Mouse (Mus musculus): ENCODE results near the gene Ncf1. TPM values are rescaled to one million over a fixed set of nuclear protein-coding genes. Genes with fewer than 3 reads are reported as not detected.
A peak's percentile ranks its signal among the peaks of the same experiment; 100 is the strongest.

Gene Ncf1
- 1 to 10 TPM; 8.6 to 9.2 TPM for total RNA-seq (2021)
- long read RNA-seq, transcript Ncf1-202 (11 exons, 2,721 nt): major isoform, 5 of 8 reads
- long read RNA-seq, partial matches to known transcripts: 1 of 8 reads
- long read RNA-seq, other reads (novel, unspliced or antisense): 2 of 8 reads

DNA sequence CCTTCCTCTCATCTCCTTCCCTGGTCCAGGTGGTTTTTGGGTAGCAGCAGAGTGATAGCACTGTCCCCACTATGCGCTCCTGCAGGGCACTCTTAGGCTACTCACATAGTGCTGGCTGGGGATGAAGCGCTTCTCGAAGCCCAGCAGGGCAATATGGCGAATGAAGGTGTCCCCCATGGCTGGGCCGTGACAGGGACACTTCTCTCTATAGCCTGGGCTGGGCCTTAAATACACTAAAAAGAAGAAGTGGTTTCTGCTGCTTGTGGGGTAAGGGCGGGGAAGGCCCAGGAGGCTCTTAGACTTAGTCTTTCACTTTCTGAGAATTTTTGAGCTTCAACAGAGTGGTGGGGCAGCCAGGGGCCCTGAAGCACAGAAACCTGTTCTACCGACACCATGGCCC is at the start of gene Ncf1:
Gene Ncf1, minus strand, starts transcription at position 235 of the 400 bp plus-strand sequence.
- no peak for DNase-seq (ENCODE audit: low spot score in 2 of 2)

DNA sequence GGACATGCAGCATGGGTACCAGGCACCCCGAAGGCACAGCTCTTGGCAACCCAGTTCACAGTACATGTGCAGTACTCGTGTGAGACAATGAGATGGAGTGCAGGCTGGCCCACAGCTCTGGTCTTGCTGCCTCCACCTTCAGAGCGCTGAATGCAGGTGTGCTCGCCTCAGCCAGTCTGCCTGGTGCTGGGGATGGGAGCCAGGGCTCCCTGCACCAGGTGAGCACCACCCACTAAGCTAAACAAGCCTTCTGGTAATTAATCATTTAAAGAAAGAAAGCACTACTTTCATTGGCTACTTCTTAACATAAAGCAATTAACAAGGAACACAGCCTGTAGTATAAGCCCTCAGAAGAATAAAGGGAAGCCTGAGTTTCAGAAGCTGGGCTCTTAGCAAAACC is 47.7 kb upstream of the Ncf1 start:
- no peak for DNase-seq (ENCODE audit: low spot score in 2 of 2)

DNA sequence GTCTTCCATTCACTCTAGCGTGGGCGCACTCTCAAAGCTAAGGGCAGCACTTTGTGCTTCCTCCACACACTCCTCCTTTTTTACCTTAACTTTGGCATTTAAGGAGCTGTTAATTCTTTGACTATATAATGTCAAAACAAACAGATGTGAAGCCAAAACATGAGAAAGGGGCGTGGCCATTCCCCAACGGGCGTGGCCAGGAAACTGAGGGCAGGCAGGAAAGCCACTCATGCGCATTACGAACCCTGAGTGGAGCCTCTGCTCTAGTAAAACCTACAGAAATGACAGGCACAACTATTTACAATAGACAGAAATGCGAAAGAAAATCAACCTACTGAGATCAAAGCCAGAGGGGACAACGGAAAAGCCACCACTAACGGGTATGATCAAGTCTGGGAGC is 46.1 kb upstream of the Ncf1 start:
- DNase-seq (ENCODE audit: low spot score in 2 of 2): no peak

DNA sequence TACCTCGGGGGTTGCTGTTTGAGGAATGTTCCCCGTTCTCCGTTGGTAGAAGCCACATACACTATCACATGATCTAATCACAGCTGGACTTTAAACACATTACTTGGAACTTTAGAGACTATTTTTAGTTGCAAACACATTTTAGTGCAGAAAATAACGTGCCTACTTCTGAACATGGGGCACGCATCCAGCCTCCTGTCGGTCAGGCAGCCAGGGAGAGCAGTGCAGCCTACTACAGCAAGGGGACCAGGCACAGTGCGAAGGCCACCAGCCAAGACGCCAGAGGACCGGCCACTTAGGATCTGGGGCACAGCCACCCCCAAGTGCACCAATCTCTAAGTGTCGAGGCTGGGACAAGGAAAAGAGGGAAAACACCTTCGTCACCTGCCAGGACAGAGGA is 45.6 kb upstream of the Ncf1 start:
- no peak for DNase-seq (ENCODE audit: low spot score in 2 of 2)

DNA sequence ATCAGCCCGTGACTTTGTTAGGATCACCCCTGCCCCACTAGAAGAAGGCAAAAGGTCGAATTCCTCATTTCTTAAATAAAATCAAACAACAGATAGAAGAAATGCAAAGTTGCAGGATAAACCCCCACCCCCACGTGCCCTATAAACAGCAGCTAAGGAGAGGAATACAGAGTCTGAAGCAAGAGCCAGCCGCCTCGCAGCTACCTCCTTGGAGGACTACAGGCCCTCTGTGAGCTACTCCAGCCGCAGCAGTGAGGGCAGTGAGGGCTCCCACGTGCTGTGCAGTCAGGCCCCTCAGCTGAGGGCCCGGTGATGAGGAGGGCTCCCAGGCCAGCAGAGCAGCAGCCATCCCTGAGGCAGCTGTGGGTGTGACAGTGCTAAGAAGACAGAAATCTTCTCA is 44.3 kb upstream of the Ncf1 start:
- DNase-seq (ENCODE audit: low spot score in 2 of 2): no peak

DNA sequence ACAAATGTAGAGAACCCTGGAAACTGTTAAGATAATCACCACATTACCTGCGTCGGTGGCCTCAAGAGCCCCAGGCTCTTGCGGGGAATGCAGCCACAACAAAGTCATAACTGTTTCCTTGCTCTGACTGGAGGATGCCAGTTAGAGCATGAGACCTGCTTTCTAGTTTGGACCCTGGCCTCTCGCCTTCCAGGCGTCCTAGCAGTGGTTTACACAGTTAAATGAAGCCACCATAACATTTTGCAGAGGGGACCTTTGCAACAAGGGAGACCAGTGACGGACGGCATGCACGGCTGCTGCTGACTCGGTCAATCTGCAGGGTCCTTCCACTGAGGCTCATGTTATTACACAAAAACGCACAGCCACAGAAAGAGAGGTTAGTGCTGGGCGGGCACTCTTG is 43.3 kb upstream of the Ncf1 start:
- no peak for DNase-seq (ENCODE audit: low spot score in 2 of 2)

DNA sequence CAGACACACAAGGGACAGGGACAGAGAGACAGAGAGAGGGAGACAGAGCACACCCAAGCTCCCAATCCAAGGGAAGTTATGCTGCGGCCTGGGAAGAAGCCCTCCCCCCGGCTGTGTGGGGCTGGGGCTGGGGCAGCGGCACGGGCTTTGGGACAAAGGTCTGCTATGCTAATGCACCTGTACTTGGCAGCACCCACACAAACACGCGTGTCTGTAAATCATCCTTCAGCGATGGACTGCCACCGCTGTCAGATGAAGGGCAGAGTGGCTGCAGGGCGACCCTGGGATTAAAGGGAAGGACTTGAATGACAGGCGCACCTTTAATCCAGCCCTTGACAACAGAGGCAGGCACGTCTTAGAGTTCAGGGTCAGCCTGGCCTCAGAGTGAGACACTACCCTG is 42.0 kb upstream of the Ncf1 start:
- DNase-seq (ENCODE audit: low spot score in 2 of 2): no peak

DNA sequence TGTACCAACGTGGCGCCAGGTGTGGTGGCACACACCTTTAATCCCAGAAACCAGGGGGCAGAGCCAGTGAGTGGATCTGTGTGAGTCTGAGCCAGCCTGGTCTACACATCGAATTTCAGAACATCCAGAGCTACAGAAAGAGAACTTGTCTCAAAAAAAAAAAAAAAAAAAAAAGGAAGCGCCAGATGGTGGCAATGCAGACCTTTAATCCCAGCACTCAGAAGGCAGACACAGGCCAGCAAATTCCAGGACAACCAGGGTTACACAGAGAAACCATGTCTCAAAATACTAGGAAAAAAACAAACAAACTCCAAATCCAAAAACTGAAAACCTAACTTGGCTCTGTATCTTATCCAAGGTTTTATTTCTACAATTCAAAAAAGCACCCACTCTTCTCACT is 41.1 kb upstream of the Ncf1 start:
- no peak for DNase-seq (ENCODE audit: low spot score in 2 of 2)

DNA sequence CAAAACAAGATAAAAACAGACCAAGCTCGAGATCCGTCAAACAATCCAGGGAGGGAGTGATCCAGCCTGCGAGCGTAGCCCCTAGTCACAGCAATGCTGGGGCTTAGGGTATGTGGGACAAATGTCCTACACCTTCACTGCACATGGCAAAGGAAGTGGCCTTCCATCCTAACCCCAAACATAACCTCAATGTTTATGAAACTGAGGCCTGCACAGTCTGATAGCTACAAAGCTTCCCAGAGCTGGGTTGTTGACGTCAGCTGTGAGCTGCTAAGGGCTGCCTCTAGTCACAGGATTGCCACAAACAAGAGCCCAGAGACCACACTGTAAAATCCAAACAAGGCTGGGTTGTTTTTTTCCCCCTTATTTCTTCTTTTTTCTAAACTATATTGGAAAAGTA is 40.3 kb upstream of the Ncf1 start:
- DNase-seq (ENCODE audit: low spot score in 2 of 2): no peak

DNA sequence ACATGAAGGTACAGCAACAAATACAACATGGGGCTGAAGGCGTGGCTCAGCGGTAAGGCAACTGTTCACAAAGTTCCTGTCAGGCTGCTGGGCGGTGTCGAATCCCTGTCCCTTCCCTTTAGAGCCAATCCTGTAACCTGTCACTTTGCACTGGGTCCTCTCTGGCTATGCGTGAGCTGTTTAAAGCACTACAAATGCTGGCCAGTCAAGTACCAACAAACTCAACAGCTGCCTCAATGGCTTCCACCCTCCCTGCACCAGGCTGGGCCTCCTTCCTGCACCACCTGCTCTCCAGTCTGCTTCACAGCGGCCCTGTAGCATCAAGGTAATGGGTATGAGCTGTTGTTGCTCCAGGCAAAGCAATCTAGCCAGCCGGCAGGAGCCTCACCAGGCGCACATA is 39.3 kb upstream of the Ncf1 start:
- DNase-seq (ENCODE audit: low spot score in 2 of 2): no peak

DNA sequence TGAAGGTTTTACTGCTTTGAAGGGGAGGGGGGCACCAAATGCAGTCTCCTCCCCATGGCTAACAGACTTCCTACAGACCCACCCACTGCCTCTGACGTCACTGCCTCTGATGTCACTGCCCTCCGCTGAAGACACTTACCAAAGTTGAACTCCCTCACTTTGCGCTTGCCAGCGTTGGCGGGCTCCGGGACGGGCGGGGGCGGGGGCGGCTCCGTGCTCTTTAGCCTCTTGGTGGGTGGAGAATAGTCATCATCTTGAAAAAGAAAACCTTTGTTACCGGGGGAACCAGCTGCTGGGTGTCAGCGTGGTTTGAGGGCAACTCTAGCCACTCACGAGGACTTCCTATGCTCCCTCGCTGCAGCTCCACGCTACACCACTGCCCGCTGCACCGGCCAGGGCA is 37.0 kb upstream of the Ncf1 start:
- DNase-seq (ENCODE audit: low spot score in 2 of 2): no peak

DNA sequence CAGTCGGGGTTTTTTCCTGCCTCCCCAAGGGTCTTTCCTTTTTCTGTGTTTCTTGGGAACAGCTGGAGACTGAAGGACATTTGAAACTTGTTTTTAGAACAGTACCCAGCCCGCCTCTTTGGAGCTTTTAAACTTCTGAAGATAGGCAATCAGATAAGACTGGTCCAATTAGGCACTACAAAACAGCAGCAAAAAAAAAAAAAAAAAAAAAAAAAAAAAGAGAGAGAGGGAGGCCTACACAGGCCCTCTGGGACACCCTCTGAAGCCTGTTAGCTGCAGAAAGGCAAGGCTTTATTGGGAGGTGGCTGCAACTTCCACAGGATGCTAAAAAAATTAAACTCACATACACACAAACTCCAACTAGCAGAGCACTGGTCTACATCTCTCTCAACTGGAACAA is 36.5 kb upstream of the Ncf1 start:
- DNase-seq (ENCODE audit: low spot score in 2 of 2): no peak

DNA sequence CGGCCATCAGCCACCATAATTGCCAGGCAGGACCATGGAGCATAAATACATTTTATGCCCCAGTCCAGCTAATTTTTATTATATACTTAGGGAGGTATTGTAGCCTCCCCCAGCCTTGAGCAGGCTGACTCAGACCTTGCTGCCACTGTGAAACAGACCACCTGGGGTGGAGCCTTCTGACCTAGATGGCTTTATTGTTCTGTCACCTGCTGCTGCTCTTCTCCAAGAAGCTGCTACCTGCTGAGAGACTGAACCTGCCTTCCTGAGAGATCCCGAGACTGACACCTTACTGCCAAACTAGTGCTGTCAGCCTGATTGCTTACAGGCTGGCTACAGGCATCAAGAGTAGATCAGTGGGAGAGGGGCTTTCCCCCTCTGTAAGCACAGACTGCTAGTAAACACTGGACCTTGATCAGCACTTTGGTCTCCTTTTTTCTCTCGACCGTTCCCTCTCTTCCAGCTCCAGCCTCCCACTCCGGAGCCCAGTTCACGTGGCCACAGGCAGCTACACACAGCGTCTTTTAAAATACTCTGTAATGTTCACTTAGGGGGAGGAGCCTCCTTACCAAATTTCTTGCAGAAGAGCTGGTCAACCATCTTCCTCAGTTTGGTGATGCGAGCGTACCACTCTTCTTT is 30.7 kb upstream of the Ncf1 start:
- DNase-seq (ENCODE audit: low spot score in 2 of 2): no peak

DNA sequence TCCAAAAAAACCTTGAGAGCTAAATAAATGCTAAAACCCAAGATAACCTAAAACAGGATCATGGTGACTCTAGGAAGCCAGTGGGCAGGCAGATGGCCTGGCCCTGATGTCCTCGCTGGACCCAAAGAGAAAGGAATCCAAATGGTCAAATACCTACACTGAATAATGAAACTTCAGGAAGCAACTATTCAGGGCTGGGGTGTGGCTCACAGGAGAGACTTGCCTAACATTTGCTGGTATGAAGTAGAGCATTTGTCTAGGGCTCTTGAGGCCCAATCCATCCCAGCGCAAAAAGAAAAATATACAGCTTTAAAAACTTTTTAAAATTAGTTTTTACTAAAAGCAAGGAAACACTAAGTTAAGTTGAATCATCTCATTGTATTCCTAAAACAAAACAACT is 29.5 kb upstream of the Ncf1 start:
- DNase-seq (ENCODE audit: low spot score in 2 of 2): no peak

DNA sequence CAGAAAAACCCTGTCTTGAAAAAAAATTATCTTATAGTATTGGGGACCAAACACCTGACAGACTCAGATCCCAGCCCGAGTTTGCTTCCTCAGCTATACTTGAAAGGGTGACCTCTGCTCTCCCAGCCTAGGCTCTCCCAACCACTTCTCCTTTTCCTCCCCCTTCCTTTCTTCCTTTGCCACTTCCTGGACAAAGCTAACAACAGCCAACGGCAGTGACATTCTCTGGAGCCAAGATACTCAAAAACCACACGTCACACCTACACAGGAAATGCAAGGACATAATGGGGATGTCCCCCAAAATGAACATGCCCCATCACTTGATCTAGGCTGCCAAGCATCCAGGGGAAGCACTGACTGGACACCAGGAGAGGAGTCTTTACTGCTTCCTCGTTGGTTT is 29.0 kb upstream of the Ncf1 start:
- DNase-seq (ENCODE audit: low spot score in 2 of 2): no peak

DNA sequence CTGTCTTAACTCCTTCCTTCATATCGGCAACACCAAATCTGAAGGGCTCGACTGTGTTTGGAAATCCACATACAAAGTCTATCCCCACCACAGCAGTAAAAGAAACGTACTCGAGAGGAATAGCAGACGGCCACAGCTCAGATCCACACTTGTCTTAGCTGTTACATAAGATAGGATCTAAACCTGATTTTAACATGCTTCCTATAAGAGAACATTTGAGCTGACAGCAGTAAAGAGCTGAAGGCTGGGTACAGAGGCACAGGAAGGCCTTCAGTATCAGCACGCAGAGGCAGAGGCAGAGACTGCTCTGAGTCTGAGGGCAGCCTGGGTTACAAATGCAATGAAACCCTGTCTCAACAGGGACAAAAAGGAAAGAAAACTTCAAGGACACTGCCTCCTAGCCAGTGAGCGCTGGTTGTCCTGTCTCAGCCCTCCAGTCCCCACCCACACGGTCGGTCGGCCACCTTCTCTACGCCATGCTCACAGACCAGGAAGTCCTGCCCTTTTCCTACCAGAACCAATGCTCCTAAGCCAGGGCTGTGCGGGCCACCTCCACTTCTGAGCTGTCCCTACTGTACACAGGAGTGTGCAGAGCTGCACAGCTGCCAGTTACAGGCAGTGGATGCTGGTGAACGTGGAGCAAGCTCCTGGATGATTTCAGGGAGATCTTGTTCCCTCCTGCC is 28.1 kb upstream of the Ncf1 start:
- no peak for DNase-seq (ENCODE audit: low spot score in 2 of 2)

DNA sequence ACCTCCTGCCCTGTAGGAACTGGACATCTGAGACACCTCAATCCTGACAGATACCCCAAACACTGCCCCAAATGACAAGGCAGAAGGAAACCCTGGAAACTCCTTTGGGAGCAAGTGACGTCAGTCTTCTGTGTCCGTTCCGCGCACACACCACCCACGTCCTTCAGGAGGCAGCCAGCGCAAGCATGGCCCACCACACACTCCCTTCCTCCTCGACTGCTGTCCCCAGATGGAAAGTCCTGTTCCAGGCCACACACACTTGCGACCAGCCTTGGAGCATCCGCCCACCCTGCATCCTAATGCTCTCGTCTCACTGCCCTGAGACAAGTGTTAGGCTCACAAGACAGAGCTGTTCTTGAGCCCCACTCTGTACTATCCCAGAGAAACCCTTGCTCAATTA is 25.9 kb upstream of the Ncf1 start:
- peak in 1 of 2 experiments; percentile 31 for DNase-seq (ENCODE audit: low spot score in 2 of 2)

DNA sequence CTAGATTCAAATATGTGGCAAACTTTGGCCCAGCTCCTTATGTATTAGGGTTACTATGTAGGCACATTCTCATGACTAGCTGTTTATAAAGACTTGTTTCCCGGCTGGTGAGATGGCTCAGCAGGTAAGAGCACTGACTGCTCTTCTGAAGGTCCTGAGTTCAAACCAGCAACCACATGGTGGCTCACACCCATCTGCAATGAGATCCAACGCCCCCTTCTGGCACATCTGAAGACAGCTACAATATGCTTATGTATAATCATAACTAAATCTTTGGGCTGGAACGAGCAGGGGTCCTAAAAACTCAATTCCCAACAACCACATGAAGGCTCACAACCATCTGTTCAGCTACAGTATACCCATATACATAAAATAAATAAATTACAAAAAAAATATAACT is 24.4 kb upstream of the Ncf1 start:
- no peak for DNase-seq (ENCODE audit: low spot score in 2 of 2)

DNA sequence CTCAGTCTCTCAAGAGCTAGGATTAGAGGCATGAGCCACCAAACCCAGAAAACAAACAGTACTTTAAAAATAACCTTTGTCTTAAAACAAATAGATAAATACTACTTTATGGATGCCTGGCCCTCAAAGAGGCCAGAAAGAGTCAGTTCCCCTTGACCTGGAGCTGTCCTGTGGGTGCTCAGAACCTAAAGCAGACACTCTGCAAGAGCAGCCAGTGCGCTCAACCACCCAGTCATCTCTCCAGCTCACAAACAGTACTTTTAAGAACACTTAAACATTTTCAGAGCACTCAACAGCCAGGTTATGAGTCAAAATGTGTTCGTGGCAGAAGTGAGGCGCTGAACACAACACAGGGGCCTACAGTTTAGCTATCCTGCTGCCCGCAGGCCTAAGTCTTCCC is 21.7 kb upstream of the Ncf1 start:
- no peak for DNase-seq (ENCODE audit: low spot score in 2 of 2)

DNA sequence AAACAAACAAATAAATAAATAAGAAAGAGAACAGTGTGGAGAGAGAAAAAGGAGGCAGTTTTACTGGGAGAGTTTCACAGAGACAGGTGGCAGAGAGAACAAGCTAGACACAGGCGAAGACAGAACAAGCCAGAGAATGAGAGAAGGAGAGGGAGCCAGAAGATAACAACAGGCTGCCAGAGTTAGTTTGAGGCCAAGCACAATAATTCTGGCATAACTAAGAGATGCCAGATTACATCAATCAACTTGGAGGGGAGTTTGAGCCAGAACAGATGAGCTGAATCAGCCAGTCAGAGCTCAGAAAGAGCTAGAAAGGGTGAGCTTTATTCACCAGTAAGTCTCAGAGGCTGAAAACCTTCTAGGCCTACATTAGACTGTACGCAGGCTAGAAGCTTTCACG is 21.2 kb upstream of the Ncf1 start:
- no peak for DNase-seq (ENCODE audit: low spot score in 2 of 2)

DNA sequence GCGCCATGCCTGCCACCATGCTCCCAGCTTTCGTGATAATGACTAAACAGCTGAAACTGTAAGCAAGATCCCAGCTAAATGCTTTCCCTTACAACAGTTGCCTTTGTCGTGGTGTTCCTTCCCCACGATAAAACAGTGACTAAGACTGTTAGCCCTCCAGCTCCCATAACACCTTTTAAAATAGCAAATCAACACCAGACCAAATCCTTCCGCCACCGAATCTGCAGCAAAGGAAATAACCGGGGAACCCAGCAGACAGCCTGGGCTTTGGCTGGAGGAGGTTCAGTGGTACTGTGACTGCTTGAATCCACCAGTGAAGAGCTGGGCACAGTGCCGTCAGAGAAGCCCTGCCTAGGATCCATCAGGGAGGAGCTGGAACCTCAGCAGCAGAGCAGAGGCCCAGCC is 19.8 kb upstream of the Ncf1 start:
- peak in 1 of 2 experiments; percentile 40 for DNase-seq (ENCODE audit: low spot score in 2 of 2)

DNA sequence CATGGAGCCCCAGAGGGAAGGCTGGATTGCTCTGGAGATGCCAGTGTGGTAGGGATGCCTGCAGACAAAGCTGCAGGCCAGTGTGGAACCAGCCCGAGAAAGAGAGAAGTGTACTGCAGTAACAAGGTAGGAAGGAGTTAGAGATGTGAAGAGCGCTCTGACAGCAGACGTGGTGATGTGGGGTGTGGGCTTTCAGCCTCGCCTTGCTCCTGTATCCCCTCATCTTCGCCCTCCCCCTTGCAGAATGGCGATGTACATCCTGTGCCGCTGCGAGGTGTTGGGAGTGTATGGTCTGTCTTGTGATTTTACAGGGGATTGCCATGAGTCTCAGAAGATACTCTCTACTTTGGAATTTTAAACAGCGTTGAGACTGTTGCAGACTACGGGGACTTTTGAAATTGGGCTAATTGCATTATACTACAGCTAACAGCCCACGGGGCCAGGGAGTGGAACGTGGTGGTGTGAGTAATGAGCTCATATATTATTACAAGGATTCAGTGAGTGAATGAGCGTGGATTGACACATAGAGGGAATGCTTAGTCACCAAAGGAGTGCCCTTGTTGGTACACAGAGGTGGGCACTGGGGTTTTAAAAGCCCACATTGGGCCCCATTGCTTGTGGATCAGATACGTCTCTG is 19.3 kb upstream of the Ncf1 start:
- no peak for DNase-seq (ENCODE audit: low spot score in 2 of 2)

DNA sequence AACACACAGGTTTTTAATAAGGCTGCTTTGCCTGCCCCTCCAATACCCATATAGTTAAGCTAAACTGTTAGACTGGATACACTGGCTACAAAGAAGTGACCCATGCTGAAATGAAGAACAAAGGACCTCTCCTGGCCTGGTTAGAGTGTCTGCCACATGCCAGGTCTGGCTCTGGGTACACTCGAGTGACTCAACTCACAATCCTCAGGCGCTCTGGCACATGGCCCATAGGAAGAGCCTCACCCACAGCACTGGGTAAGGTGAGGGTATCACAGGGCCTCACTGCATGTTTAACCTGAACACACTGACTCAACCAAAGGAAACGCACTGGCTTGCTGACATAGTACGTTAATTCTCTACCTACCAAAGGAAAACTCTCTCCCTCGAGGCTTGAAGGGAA is 16.7 kb upstream of the Ncf1 start:
- no peak for DNase-seq (ENCODE audit: low spot score in 2 of 2)
